Mouse (Mus musculus) lung, adult 2 months (tissue): ENCODE results near the gene Padi3.

Experiments
- CTCF ChIP-seq: fragments of 200-500 bp; IDR thresholded peaks from 2 replicates; pipeline ENCODE4 v1.5.1; 2011; ENCODE audit warnings: mild to moderate bottlenecking, low read length, control low read depth; ENCODE audit not compliant: insufficient read depth
- POLR2A ChIP-seq: fragments of 200-500 bp; IDR thresholded peaks from 2 replicates; pipeline ENCODE4 v1.6.1; 2011; ENCODE audit warnings: low read depth, mild to moderate bottlenecking, control low read depth, low read length, borderline replicate concordance; ENCODE audit errors: extremely low read depth

- TF ChIP-seq POLR2A (no peak), CTCF (no peak)
These were observed 22.4 kb upstream of the Padi3 start for GRCm38 (mm10) chr4:140832821-140833220.
